Mouse (Mus musculus): ENCODE data around the gene Ggn.
"Not testable (repeated sequence)": the region's sequence is repeated elsewhere in the genome, so short reads cannot be mapped to it uniquely, and the experiment has no call there.

Ggn gene

GRCm38 (mm10) chr7:29170066-29170754, at the start of gene Ggn, which contains the start of gene Spred3:
Gene Ggn (plus strand): TSS chr7:29170210.
Gene Spred3 (minus strand): TSS chr7:29170411.
- DNase-seq, result peak; percentile 84 to 85

- DNase-seq, result no peak
Measured at GRCm38 (mm10) chr7:29122821-29123220, 47.2 kb upstream of the Ggn start.

GRCm38 (mm10) chr7:29123531-29124358, 46.3 kb upstream of the Ggn start:
- no peak for DNase-seq

GRCm38 (mm10) chr7:29124970-29125369, 45.0 kb upstream of the Ggn start, which contains the start of gene Ryr1:
Gene Ryr1 (minus strand): TSS chr7:29125179.
- peak; percentile 65 to 72 for DNase-seq

- peak; percentile 65 to 79 for DNase-seq
Measured at GRCm38 (mm10) chr7:29126173-29126915, 43.7 kb upstream of the Ggn start.

- no peak for DNase-seq
Measured at GRCm38 (mm10) chr7:29128725-29129124, 41.3 kb upstream of the Ggn start.

GRCm38 (mm10) chr7:29134230-29134629, 35.8 kb upstream of the Ggn start:
- no peak for DNase-seq

- DNase-seq, result peak; percentile 33 to 49
Measured at GRCm38 (mm10) chr7:29134693-29135386, 35.2 kb upstream of the Ggn start, which contains the start of gene Rasgrp4. Gene Rasgrp4 (plus strand): TSS chr7:29134851.

- DNase-seq, result no peak
Measured at GRCm38 (mm10) chr7:29137429-29137828, 32.6 kb upstream of the Ggn start.

GRCm38 (mm10) chr7:29139237-29139636, 30.8 kb upstream of the Ggn start:
- not testable (repeated sequence) for DNase-seq

- no peak for DNase-seq
Measured at GRCm38 (mm10) chr7:29141416-29141815, 28.6 kb upstream of the Ggn start.

GRCm38 (mm10) chr7:29144006-29144405, 26.0 kb upstream of the Ggn start:
- DNase-seq, result peak in 1 of 2 experiments; percentile 50

- DNase-seq, result no peak
Measured at GRCm38 (mm10) chr7:29146625-29147367, 23.2 kb upstream of the Ggn start.

- DNase-seq, result no peak
Measured at GRCm38 (mm10) chr7:29148771-29149170, 21.2 kb upstream of the Ggn start.

- no peak for DNase-seq
Measured at GRCm38 (mm10) chr7:29151486-29151885, 18.5 kb upstream of the Ggn start.

- DNase-seq, result no peak
Measured at GRCm38 (mm10) chr7:29154018-29154720, 15.8 kb upstream of the Ggn start.

- DNase-seq, result peak; percentile 89 to 92
Measured at GRCm38 (mm10) chr7:29155196-29155837, 14.7 kb upstream of the Ggn start.

GRCm38 (mm10) chr7:29155838-29156782, 13.9 kb upstream of the Ggn start, which contains the start of gene Fam98c:
Gene Fam98c (minus strand): TSS chr7:29156234.
- DNase-seq, result peak; percentile 90 to 91

GRCm38 (mm10) chr7:29158264-29158663, 11.7 kb upstream of the Ggn start:
- no peak for DNase-seq
